Mouse (Mus musculus) heart, embryonic 10.5 days (tissue): ENCODE data around the gene Camk2g. TPM values are rescaled to one million over a fixed set of nuclear protein-coding genes. Genes with fewer than 3 reads are reported as not detected.

Experiments
- DNase-seq: peaks from one replicate; pipeline ENCODE4 v3.0.0-alpha.2; 2017; ENCODE audit warnings: low spot score
- H3K27ac ChIP-seq: fragments of 300-500 bp; sonication (generic); 2 replicates; pipeline ENCODE4 v1.5.1; 2016; ENCODE audit warnings: mild to moderate bottlenecking
- H3K27me3 ChIP-seq: fragments of 300-500 bp; sonication (generic); 2 replicates; pipeline ENCODE4 v1.6.1; 2016; ENCODE audit warnings: mild to moderate bottlenecking; ENCODE audit not compliant: poor library complexity, insufficient read depth, severe bottlenecking
- H3K36me3 ChIP-seq: fragments of 300-500 bp; sonication (generic); 2 replicates; pipeline ENCODE4 v1.6.1; 2016; ENCODE audit warnings: mild to moderate bottlenecking, moderate library complexity
- H3K4me1 ChIP-seq: fragments of 300-500 bp; sonication (generic); 2 replicates; pipeline ENCODE4 v1.6.1; 2016; ENCODE audit warnings: mild to moderate bottlenecking
- H3K4me3 ChIP-seq: fragments of 300-500 bp; sonication (generic); 2 replicates; pipeline ENCODE4 v1.5.1; 2016; ENCODE audit warnings: mild to moderate bottlenecking, moderate library complexity
- H3K9me3 ChIP-seq: fragments of 300-500 bp; sonication (generic); 2 replicates; pipeline ENCODE4 v1.6.1; 2016; ENCODE audit warnings: mild to moderate bottlenecking, moderate library complexity
- WGBS: fragments of 180-500 bp; shearing (Covaris S2); methylation state at CpG from one replicate; pipeline ENCODE4 v1.1.7; 2016; 5-methylcytosine and 5-hydroxymethylcytosine counted together
- polyA plus RNA-seq: library from polyadenylated mRNA; unstranded; fragments of >200 nt; fragmentation: Nextera tagmentation; extraction: Ambion mirVana; gene quantifications from 2 replicates; pipeline ENCODE4 v1.2.1, GENCODE M21; 2016

Camk2g gene
- polyA plus RNA-seq, 1 experiment from 2014 or later, result 65.3 TPM

DNA sequence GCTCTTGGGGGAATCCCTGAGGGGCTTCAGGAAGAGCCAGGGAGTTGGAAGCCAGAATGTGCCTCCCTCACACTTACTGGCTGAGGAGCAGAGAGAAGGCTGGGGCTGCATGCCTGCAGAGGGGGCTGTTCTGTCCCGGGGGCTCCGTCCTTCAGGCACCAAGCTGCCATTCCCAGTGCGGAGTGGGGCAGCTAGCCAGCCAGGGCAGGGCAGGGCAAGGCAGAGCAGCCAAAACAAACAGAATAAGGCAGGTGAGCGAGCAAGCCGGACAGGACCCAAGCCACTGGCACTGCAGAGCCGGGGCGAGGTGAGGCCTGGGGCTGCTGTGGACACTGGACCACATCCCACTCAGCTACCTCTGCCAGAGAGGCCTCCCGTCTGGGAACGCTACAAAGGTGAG is 52.6 kb downstream of the Camk2g start:
- H3K27me3 ChIP-seq, result no peaks in the 10 kb centered on the region
- peaks cover 33% of the 10 kb centered on the region for H3K4me1 ChIP-seq
- H3K9me3 ChIP-seq, result no peaks in the 10 kb centered on the region
- H3K36me3 ChIP-seq, result peaks cover 91% of the 10 kb centered on the region
- no peak overlapping the region for H3K27ac ChIP-seq
- no peak for DNase-seq
- WGBS, result 86% methylated on average over 9 of the region's 9 CpGs
- H3K4me3 ChIP-seq, result no peak overlapping the region

DNA sequence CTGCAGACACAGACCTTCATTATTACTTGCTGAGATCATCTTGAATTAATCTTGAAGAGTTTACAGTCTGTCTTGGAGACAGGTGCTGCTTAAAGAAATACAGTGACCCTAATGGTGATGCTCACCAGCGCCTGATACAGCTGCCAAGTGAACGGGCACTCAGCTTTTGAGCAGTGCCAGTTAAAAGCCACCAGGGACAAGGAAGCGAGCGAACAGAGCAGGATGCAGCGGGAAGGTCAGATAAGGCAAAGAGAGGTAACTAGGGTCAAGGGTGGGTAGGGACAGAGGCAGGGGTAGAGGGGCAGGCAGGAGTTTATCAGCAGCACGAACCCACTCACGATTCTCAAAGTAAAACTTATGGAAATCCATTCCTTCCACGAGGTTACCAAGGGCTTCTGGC is 55.4 kb downstream of the Camk2g start:
- WGBS, result 61% methylated on average over 8 of the region's 8 CpGs
- Histone ChIP-seq H3K4me1 (peaks cover 59% of the 10 kb centered on the region), H3K36me3 (peaks cover 76% of the 10 kb centered on the region), H3K9me3 (no peaks in the 10 kb centered on the region), H3K27me3 (no peaks in the 10 kb centered on the region), H3K27ac (no peak overlapping the region), H3K4me3 (no peak overlapping the region)
- DNase-seq, result no peak

DNA sequence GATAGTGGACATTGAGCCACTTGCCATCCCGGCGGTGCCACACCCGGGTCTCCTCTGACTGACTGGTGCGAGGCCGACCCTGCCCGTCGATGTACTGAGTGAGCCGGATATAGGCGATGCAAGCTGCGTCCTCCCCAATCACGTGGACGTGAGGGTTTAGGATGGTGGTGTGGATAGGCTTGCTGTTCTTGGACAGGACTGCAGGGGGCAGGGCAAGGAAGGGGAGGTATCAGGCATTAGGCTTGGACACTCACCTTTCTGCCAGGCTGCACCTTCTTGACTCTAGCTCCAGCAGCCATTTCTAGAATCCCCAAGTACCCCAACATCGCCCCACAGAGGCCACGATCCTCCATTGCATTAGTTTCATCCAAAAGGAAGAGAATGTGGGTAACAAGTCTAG is 56.6 kb downstream of the Camk2g start:
- Histone ChIP-seq H3K27me3 (no peaks in the 10 kb centered on the region), H3K36me3 (peaks cover 75% of the 10 kb centered on the region), H3K4me3 (no peak overlapping the region), H3K9me3 (no peaks in the 10 kb centered on the region), H3K27ac (peak overlapping the region; percentile 42; the same call in 1 of the 2 replicates), H3K4me1 (peaks cover 64% of the 10 kb centered on the region)
- DNase-seq, result no peak
- 42% methylated on average over 14 of the region's 14 CpGs for WGBS

DNA sequence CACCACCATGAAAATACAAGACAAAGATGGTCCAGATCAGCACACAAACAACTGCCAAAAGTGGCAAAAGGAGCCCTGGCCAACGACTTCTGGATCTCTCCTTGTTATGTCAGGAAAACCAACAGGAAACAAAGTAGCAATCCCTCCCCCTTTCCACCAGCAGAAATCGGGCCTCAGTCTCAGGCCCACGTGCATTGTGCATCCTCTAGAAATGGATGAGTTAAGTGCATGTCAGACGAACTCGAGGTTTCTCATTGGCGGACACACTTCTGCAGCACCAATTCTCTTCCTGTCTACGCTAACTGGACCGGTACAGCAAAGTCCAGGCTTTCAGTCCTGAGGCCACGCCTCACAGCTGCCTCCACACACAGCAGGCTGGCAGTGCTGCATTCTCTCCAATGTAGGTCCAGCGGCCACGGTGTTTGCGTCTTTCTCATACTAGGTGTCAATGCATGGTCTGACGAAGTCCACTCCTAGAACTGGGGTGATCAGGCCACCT is 57.9 kb downstream of the Camk2g start:
- no peaks in the 10 kb centered on the region for H3K9me3 ChIP-seq
- H3K4me3 ChIP-seq, result no peak overlapping the region
- peaks cover 57% of the 10 kb centered on the region for H3K4me1 ChIP-seq
- WGBS, result 86% methylated on average over 13 of the region's 13 CpGs
- DNase-seq, result no peak
- H3K27ac ChIP-seq, result peak overlapping the region; percentile 98; the same call in 1 of the 2 replicates
- H3K36me3 ChIP-seq, result peaks cover 71% of the 10 kb centered on the region
- no peaks in the 10 kb centered on the region for H3K27me3 ChIP-seq

DNA sequence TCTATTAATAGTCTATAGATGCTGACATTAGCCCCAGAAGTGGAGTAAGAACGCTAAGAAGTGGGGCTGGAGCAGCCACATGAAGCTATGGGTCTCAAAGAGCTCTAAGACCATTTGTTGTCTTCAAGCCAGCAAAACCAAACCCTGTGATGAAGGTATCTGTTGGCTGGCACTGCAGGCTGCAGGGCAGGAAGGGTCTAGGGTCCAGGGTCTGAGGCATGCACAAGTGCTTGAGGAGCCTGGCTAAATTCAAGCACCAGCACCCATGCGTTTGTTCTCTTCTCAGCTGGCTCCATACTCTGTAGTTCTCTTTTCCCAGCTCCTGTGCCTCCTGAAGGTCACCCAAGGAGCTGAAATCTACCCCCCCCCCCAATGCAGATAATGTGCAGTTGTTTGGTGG is 58.8 kb downstream of the Camk2g start:
- H3K27ac ChIP-seq, result peak overlapping the region; percentile 98
- 53% methylated on average over 2 of the region's 2 CpGs for WGBS
- 0 out of 2 replicates have a peak overlapping the region, but pooled peaks have one; percentile 96 for H3K4me3 ChIP-seq
- peaks cover 71% of the 10 kb centered on the region for H3K36me3 ChIP-seq
- H3K9me3 ChIP-seq, result no peaks in the 10 kb centered on the region
- no peaks in the 10 kb centered on the region for H3K27me3 ChIP-seq
- DNase-seq, result no peak
- peaks cover 57% of the 10 kb centered on the region for H3K4me1 ChIP-seq

DNA sequence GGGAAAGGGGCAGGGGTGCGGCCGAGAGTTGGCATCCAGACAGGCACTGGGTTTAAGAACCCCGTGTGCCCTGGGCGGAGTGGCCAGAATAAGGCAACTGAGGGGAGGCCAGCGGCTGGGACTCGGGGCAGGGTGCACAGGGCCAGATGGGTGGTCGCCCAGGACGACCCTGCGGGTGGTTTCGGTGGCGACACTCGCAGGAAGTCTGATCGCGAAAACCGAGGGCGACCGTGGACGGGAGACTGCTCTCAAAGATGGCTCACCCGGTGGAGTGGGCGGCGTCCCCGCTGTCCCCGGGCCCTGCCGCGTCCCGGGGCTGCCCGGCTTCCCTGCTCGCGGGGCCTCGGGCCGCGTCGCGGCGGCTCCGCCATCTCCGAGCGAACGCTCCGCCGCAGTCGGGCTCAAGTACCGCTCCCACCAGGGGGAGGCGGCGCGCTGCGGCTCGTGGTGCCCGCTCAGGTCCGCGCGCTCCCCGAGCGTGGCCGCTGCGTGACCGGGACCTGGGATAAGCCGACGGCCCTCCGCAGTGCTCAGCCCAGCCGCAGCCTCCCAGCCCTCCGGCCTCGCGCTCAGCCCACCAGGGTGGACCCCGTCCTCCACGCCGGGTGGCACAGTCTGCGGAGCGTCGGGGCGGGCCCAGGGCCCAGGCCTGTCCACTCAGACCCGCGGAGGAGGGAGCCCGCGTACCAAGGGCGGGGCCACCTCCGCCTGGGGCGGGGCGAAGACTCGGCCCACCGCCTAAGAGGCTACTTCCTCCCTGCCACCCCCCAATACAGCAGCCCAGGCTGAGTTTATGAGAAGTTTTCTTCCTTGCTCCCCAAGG is 59.7 kb downstream of the Camk2g start, which contains the start of gene Ndst2:
Gene Ndst2 (minus strand): TSS at position 611 of the 823 bp plus-strand sequence.
- Histone ChIP-seq H3K9me3 (no peaks in the 10 kb centered on the region), H3K36me3 (peaks cover 71% of the 10 kb centered on the region), H3K4me3 (peak within 1 kb of the TSS; percentile 96), H3K4me1 (peaks cover 52% of the 10 kb centered on the region), H3K27ac (peak within 1 kb of the TSS; percentile 98), H3K27me3 (no peaks in the 10 kb centered on the region)
- peak; percentile 96 for DNase-seq
- WGBS, result under 1% methylated on average over 72 of the region's 81 CpGs

DNA sequence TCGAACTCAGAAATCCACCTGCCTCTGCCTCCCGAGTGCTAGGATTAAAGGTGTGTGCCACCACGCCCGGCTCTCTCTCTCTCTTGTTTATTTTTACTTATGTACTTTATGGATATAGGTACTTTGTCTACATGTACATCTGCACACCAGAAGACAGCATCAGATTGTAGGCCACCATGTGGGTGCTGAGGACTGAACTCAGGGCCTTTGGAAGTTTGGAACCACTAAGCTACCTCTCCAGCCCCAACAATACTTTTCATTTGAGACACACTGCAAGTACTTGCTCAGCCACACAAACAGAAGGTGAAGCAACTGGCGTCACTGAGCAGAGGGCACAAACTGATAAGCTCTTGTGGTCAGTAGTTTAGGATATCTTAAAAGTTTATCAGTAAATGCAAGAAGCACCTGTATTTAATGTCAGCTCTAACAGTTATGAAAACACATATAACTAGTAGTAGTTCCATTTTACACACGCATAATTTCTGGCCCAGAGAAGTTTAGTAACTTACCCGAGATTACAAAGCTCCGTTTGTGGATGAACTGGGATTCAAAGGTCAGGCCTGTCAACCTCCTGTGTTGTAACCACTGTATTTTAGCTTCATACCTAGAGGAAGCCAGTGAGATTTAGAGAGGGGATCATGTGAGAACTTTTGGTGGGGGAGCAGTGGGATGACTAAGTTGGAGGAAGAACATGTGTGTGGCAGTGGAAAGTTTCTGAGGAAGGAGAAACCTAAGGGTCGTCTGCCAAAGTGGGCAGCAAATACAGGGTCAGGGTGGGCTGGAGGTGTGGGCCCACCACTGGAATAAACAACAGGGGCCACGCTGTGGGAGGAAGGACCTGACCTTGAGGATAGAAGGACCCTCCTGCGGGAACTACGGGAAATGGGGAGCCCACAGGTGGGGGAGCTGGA is 60.6 kb downstream of the Camk2g start:
- no peaks in the 10 kb centered on the region for H3K9me3 ChIP-seq
- no peak for DNase-seq
- no peaks in the 10 kb centered on the region for H3K27me3 ChIP-seq
- H3K4me3 ChIP-seq, result peak overlapping the region; percentile 96
- 42% methylated on average over 12 of the region's 12 CpGs for WGBS
- peaks cover 47% of the 10 kb centered on the region for H3K4me1 ChIP-seq
- peak overlapping the region; percentile 98 for H3K27ac ChIP-seq
- peaks cover 71% of the 10 kb centered on the region for H3K36me3 ChIP-seq

DNA sequence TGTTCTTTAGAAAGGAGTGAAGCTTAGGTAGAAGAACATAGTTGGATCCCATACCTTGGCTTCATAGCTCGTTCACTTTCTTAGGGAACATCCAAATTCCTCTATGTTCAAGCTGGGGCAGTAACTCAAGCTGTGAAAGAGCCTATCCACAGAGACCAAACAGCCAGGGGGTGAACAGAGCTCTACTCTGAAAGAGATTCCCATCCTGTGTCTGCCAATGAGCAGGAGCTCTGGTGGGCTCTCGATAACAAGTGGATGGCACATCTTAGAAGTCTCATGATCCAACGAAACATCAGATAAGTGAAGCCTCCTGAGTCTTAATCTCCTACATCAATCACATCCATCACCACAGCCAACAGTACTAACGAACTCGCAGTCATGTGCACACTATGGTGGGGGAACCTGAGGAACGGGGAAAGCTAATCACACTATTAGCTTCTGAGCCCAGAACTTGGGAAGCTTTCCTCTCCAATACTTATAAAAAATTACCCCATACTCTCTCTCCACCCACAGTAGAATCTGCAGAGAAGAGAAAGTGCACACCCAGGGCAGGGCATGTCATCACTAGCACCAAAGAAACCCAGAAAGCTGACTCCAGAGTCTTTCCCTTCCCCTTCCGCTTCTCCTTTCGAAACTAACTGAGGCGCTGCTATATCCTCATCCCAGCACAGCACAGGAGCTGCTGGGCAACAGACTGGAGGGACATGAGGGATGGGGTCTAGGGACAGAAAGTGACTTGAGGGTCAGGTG is 62.9 kb downstream of the Camk2g start:
- Histone ChIP-seq H3K4me3 (no peak overlapping the region), H3K27me3 (no peaks in the 10 kb centered on the region), H3K27ac (no peak overlapping the region), H3K4me1 (peaks cover 31% of the 10 kb centered on the region), H3K9me3 (no peaks in the 10 kb centered on the region), H3K36me3 (peaks cover 72% of the 10 kb centered on the region)
- DNase-seq, result no peak
- WGBS, result 81% methylated on average over 9 of the region's 9 CpGs

DNA sequence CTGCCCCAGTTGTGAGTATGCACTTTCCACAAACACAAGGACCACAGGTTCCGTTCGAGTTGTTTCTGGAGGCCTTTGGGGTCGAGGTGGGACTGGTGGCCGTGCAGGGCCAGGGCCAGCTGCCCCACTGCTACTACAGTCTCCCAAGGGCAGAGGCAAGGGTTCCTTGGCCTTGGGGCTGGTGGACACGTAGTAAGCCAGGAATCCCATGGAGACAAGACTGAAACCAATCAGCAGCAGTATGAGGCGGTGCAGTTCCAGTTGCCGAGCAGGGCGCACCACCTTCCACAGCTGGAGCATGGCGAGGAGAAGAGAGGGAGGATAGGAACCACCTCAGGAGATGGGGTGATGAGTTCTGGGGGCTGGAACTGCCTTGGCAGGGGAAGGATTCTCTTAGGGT is 64.0 kb downstream of the Camk2g start:
- Histone ChIP-seq H3K27ac (0 out of 2 replicates have a peak overlapping the region, but pooled peaks have one; percentile 48), H3K9me3 (no peaks in the 10 kb centered on the region), H3K4me3 (no peak overlapping the region), H3K4me1 (peaks cover 32% of the 10 kb centered on the region), H3K36me3 (peaks cover 73% of the 10 kb centered on the region), H3K27me3 (no peaks in the 10 kb centered on the region)
- no peak for DNase-seq
- 88% methylated on average over 9 of the region's 9 CpGs for WGBS

DNA sequence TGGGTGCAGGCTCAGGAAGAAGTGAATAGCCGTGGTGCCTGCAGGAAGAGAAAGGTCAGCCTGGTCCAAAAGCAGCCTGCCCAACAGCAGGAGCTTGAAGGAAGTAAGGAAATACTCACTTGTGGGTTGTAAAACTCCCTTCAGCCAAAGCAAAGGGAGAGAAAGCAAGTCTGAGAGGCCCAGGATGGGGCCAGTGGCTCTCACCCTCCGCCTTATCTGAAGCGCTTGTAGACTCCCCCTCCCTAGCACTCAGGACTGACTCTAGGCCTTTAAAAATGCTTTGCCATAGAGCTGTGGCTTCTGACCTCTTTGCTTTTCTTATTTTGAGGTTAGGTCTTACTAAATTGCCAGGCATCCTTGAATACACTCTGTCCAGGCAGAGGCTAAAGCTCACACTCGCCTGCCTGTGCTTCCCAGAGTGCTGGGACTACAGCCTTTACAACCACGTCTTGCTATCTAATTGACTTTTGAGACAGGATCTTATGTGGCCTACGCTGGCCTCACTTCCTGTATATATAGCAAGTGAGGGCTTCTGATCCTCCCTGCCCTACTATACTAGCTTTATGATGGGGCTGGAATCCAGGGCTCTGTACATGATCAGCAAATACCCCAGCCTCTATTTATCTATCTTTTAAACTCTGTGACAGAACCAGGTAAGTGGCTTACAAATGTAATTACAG is 68.1 kb downstream of the Camk2g start:
- 50% methylated on average over 6 of the region's 6 CpGs for WGBS

DNA sequence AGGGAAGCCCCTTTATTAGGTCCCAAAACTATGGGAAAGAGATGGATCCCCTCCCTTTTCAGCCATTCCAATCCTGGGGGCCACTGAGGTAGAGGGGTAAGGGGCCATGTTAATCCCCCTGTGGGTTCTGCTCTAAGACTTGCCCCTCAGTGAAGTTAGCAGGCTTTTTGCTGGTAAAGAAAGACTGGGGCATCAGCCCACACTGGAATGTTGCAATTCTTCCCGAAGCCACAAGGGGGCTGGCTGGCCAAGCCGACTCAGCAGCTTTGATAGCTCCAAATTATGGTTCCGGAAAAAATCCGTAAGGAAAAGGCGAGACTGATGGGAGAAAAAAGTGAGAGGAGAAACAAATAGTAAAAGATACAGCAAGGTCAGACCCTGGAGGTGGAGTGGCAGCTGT is 69.8 kb downstream of the Camk2g start:
- WGBS, result 36% methylated on average over 5 of the region's 5 CpGs
- Histone ChIP-seq H3K4me1 (peaks cover 15% of the 10 kb centered on the region), H3K36me3 (peaks cover 98% of the 10 kb centered on the region), H3K4me3 (no peak overlapping the region), H3K27me3 (no peaks in the 10 kb centered on the region), H3K9me3 (no peaks in the 10 kb centered on the region), H3K27ac (no peak overlapping the region)
- DNase-seq, result no peak

More for the DNA sequence above, 68.1 kb downstream of the Camk2g start:
- peaks cover 99% of the 10 kb centered on the region for H3K36me3 ChIP-seq
- H3K4me1 ChIP-seq, result peaks cover 15% of the 10 kb centered on the region
- no peak for DNase-seq
- no peaks in the 10 kb centered on the region for H3K27me3 ChIP-seq
- H3K9me3 ChIP-seq, result no peaks in the 10 kb centered on the region
- H3K27ac ChIP-seq, result peak overlapping the region; percentile 74
- peak overlapping the region; percentile 9; the same call in 1 of the 2 replicates for H3K4me3 ChIP-seq

DNA sequence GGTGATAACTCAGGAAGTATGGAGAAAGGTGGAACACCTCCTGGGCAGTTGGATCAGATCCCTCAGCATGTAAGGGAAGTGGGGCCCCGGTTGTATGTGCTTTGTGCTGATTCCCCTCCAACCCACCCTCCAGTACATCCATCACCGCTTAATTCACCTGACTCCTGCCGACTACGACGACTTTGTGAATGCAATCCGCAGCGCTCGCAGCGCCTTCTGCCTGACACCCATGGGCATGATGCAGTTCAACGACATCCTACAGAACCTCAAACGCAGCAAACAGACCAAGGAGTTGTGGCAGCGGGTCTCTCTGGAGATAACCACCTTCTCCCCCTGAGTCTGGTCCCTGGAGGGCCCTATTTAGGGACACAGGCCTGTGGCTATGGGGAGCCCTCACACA is 70.9 kb downstream of the Camk2g start:
- DNase-seq, result no peak
- no peaks in the 10 kb centered on the region for H3K9me3 ChIP-seq
- H3K4me1 ChIP-seq, result peaks cover 15% of the 10 kb centered on the region
- H3K4me3 ChIP-seq, result no peak overlapping the region
- peaks cover 98% of the 10 kb centered on the region for H3K36me3 ChIP-seq
- H3K27me3 ChIP-seq, result no peaks in the 10 kb centered on the region
- H3K27ac ChIP-seq, result 0 out of 2 replicates have a peak overlapping the region, but pooled peaks have one; percentile 0
- 93% methylated on average over 12 of the region's 12 CpGs for WGBS
